Mouse (Mus musculus) c-Kit-negative CD71-positive TER-119-positive erythroid progenitor cells, embryonic 14.5 days (primary cell): ENCODE measurements around the gene Gspt1.

ENCODE experiments used
- DNase-seq: peaks from one replicate; pipeline ENCODE4 v3.0.0-alpha.2; 2013; ENCODE audit warnings: low read depth, low spot score

Gspt1 gene

DNA sequence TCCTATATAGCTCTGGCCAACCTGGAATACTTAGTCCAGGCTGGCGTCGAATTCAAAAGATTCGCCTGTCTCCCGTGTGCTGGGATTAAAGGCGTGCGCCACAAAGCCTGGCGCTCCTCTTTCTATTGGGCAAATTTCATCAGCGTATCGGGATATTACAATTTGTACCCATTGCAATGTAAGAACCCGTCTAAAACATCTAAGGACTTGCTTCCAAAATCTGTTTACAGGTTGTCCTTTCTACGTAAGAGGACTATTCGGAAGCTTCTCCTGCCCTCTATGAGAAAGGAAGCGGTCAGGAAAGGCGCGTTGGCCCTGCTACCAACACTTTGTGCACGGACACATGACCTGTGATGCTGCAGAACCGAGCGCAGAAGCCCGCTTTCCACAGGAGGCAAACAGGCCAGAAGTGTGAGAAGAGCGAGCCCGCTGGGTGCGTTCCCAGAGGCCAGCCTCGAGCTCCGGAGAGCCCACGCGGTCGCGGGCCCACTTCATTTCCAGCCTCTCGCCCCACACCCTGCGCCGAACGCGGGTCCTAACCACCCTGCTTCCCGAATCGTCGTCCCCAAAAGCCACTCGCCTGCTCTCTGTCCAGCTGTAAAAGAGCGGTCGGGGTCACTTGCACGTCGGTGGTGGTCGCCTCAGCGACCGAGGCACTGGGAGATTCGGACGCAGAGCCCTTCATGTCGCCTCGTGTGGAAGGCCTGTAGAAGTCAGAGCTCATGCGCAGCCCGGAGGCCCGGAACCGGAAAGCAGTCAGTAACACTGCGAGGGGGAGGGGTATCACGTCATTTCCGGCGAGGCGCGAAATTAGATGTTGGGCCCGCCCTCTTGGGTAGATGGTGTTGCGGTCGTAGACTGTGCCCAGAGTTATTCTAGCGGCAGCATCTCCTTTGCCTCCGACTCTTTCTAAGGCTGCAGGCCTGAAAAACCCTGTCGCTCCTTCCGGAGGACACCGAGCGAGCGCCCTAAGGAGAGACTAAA lies 51.3 kb downstream of the Gspt1 start, which contains the start of gene Rsl1d1:
Gene Rsl1d1 (minus strand): TSS at position 761 of the 984 bp plus-strand sequence.
- DNase-seq, result peak; percentile 90

DNA sequence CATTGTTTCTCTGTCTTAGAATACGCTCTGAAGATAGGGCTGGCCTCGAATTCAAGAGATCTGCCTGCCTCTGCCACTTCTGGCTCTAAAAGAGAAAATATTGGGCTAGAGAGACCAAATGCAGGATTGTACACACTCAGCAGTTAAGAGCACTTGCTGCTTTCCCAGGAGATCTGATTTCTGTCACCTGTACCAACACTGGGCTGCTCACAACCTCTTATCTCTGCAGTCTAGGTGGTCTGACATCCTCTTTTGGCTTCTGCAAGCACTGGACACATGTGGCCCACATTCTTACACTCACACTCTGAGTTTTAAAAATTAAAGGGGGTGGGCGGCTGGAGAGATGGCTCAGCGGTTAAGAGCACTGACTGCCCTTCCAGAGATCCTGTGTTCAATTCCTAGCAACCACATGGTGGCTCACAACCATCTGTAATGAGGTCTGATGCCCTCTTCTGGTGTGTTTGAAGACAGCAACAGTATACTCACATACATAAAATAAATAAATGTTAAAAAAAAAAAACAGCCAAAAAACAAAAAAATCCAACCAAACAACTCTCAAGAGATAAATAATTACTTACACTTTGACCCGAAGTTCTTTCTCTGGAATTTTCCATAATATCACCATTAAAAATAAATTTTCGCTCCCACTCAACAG lies 52.3 kb downstream of the Gspt1 start:
- DNase-seq, result no peak

DNA sequence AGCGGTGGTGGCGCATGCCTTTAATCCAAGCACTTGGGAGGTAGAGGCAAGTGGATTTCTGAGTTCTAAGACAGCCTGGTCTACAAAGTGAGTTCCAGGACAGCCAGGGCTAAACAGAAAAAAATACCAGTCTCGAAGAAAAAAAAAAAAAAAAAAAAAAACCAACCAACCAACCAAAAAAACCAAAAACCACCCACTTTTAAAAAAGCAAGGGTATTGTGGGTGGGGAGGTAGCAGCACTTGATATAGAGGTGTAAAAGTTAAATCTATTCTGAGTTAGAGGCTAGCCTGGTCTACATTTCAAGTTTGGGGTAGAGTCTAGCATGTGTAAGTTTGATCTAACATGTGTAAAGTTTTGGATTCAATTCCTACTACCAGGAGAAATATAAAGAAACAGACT lies 53.9 kb downstream of the Gspt1 start:
- DNase-seq, result no peak

DNA sequence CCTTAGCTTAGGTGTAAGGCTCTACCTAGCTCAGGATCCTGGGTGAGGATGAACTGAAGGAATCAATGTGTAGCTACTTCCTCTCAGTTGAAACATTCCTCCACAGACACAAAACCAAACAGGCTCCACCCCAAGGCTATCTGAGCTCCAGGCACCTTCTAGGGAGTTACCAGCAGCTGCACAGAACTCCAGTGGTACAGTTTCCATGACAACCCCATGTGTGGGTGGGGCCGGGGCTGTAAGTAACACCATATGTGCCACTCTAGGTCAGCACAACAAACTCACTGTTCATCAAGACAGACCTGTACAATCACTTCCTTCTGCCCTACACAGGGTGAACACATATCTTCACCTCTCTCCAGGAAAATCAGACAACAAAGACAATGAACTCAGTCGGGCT lies 55.7 kb downstream of the Gspt1 start:
- peak; percentile 46 for DNase-seq

DNA sequence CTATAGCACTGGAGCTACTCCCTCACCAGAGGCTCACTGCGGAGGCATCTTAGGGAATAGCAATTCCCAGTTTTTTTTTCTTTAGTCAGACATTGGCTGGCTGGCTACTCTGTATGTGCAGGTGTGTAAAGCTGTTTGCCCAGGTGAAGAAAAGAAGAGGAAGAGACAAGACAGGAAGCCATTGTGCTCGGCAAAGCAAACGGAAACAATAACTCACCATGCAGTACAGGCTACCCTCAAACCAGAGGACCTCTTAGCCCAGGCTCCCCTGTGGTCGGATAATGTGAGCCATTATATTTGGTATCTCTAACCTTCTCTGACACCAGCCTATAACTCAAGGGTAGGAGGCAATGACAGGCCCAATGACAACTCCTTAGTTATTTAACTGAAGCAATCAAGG lies 57.1 kb downstream of the Gspt1 start:
- no peak for DNase-seq

DNA sequence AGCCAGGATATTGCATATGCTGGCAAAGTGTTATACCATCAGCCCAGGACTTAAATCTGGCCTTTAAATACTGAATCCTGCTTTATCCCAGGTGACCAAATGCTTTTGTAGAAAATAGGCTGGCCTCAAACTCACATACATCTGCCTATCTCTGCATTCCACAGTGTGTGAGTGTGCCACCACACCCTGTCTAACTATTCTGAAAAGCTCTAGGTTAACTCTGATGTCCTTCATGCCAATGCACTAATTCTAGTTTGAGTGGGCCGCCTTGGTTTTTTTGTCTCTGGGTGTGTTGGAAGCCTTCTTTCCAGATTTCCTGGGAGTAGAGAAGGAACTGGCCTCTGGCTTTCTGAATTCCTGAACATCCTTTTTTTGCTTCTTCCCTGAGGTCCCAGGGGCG lies 60.9 kb downstream of the Gspt1 start:
- no peak for DNase-seq

DNA sequence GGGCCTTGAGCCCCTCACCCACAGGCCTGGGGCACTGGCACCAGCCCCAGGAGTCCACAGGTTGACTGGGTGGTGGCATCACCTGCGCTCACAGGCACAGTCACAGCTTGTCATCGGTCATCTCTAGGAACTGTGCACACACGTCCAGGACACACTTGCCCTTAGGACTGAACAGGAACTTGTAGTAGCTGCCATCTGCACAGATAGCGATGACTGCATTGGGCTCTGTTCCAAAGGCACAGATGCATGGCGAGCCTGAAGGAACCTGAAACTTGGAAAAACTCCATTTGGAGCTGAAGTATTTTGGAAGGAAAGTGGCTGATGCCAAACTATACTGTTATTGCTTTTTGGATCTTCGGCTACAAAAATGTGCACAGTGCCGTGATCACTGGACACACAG lies 64.0 kb downstream of the Gspt1 start:
- DNase-seq, result no peak

DNA sequence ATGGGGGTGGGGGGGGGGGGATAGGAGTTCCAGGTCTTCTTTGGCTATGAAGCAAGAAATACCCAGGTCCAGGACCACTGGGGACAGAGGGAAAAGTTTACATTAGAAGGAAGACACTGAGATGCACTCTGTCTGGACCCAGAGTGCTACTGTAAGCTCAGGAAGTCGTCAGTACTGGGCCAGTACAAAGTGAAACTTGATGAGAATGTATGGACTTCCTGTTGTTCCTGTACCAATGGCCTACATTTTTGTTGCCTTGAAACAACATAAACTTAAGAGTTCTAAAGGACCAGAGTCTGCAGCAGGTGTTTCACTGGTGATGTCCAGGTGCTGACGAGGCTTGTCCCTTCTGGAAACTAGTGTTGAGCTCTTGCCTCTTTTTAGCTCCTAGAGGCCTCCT lies 76.7 kb downstream of the Gspt1 start:
- DNase-seq, result no peak

DNA sequence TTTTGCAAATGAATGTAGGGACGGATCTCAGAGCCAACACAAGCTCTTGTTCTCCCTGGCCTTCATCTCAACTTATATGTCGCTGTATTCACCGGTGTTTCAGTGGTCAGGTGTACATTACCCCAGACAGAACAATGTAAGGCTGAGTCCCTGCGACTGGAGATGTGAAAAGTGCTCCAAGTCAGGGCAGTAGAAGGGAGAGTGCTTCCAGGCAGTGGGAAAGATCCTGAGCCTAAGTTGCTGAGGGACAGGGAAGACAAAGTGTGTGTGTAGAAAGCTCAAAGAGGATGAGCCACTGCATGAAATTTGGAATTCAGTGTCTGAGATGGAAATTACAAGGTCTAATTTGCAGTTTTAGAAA lies 77.3 kb downstream of the Gspt1 start:
- no peak for DNase-seq

DNA sequence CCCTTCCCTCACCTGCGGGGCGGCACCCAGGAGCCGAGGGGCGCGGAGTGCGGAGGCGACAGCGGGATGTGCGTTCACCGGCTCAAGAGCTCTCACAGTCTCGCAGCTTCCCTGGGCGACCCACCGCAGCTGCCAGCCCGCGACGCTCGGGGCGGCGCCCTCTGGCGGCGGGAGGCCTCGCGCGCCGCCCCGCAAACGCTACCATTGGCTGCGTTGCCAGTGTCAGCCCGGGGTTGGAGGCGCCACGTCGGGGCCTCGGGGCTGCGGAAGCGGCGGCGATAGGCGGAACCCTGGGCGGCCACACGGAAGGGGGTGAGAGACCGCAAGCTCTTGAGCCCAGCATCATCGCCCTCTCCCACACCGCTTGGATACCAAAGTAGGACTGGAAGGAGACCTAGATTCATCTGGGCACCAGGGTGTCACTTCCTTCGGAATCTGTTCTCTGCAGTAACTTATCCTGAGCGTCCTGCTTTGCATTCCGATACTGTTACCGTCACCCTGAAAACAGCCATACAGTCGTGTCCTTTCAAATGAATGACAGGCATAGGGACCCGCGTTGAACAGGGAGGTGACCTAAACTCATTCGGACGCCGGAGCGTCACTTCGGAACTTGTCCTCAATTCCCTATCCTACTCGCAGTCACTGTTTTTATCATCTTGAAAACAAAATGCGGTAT lies 77.8 kb downstream of the Gspt1 start, which contains the start of gene Zc3h7a:
Gene Zc3h7a (minus strand): TSS at position 186 of the 676 bp plus-strand sequence.
- peak; percentile 88 for DNase-seq

DNA sequence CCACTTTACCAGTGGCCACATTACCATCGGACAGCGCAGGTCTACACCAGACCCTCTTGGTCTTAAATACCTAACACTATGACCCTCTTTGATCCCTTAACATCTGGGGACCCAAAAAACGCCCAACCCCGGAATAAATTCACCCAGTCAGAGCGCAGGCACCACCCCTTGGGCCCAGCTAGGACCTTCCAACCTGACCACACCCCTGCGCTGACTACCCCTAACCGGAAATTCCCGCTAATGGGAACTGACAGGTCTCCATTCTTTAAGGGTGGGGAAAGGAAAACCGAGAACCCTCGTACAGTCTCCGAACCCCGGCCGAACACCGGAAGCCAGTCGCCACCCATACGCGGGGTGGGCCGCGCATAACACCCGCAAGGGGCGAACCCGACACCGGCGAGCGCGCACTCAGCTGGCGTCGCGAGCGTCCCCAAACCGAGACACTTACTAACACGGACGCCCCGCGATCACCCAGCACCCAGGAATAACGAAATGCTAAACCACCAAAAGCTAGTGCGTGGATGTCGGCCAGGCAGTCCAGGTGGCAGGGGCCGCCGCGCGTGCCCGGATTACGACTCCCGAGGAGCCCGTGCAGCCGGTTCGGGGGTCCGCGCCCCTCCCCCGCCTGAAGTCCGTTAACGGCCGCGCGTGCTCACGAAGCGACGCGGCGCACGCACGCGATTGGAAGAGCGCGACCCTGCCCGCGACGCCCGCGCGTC lies 78.5 kb downstream of the Gspt1 start:
- peak; percentile 58 for DNase-seq

DNA sequence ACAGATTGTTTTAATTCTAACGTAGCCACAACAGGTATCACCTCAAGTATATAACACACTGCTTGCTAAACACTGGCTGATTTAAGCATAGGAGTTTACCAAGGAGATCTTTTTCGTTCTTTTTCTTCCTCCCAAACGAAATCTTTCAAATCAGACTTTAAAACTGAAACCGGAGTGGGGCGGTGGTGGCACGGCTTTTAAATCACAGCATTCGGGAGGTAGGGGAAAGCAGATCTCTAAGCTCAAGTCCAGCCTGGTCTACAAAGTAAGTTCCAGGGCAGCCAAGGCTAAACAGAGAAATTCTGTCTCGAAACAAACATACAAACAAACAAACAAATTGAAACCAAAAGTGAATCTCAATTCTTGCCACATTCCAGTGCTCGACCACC lies 79.0 kb downstream of the Gspt1 start:
- peak; percentile 9 for DNase-seq

DNA sequence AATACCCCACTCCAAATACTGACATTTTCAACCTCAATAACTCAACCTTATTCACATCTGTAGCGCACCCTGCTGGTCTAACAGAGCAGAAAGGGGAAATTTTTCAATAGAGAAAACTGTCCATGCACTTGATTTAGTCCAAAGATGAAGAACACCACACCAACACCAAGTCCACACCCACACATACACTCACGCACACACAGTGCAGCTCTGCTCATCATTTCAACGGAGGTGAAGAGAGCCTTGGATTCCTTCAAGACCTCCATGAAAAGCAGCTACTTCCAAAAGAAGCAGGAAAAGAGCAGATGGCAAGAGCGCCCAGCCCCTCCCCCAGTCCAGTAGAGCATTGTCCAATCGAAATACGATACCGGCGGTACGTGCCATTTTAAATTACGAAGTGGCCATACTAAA lies 79.4 kb downstream of the Gspt1 start:
- DNase-seq, result peak; percentile 52

DNA sequence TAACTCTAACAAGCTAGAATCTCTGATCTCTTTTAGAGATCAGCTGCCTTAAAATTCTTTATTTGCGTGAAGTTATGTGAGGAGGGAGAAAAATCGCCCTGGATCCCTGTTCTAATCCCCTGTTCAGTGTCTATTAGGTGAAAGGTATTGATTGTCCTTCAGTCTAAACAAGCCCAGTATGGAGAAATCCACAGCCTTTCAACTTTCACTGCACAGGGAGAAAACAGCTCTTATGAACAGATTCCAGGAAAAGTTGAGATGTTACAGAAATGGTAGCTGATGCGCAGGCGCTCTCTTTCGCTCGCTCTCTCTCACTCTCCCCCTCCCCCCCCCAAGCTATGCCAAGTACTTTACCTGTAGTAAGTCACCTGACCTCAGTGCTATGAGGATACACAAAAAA lies 82.4 kb downstream of the Gspt1 start:
- no peak for DNase-seq
